Mouse (Mus musculus) stomach, embryonic 14.5 days (tissue): ENCODE measurements around the gene Map3k5. TPM values are rescaled to one million over a fixed set of nuclear protein-coding genes. Genes with fewer than 3 reads are reported as not detected.

Source experiments
- ATAC-seq: fragments of 200-750 bp; cut with Nextera tagmentation; 2 replicates; pipeline ENCODE4 v1.8.0; 2017; ENCODE audit warnings: low read depth, moderate TSS enrichment; ENCODE audit not compliant: insufficient number of reproducible peaks, insufficient read depth, low FRiP score
- H3K27ac ChIP-seq: fragments of 300-500 bp; sonication (generic); 2 replicates; pipeline ENCODE4 v1.5.1; 2014; ENCODE audit warnings: mild to moderate bottlenecking, low read length, moderate library complexity, mixed read lengths
- H3K27me3 ChIP-seq: fragments of 300-500 bp; sonication (generic); 2 replicates; pipeline ENCODE4 v1.6.1; 2014; ENCODE audit warnings: low read length, control low read depth, mixed read lengths; ENCODE audit not compliant: control insufficient read depth, insufficient read depth
- H3K36me3 ChIP-seq: fragments of 300-500 bp; sonication (generic); 2 replicates; pipeline ENCODE4 v1.6.1; 2014; ENCODE audit warnings: mild to moderate bottlenecking, control low read depth, low read length, moderate library complexity, mixed read lengths; ENCODE audit not compliant: control insufficient read depth, insufficient read depth
- H3K4me1 ChIP-seq: fragments of 300-500 bp; sonication (generic); 2 replicates; pipeline ENCODE4 v1.6.1; 2014; ENCODE audit warnings: low read length, control low read depth, mixed read lengths; ENCODE audit not compliant: control insufficient read depth, insufficient read depth
- H3K4me2 ChIP-seq: fragments of 300-500 bp; sonication (generic); replicated peaks from 2 replicates; pipeline ENCODE4 v1.6.1; 2014; ENCODE audit warnings: low read depth, low read length, control low read depth
- H3K4me3 ChIP-seq: fragments of 300-500 bp; sonication (generic); 2 replicates; pipeline ENCODE4 v1.5.1; 2014; ENCODE audit warnings: low read depth, low read length, control low read depth
- H3K9ac ChIP-seq: fragments of 300-500 bp; sonication (generic); replicated peaks from 2 replicates; pipeline ENCODE4 v1.6.1; 2014; ENCODE audit warnings: low read depth, mild to moderate bottlenecking, control low read depth, low read length, moderate library complexity, mixed read lengths
- H3K9me3 ChIP-seq: fragments of 300-500 bp; sonication (generic); 2 replicates; pipeline ENCODE4 v1.6.1; 2016; ENCODE audit warnings: low read depth, low read length, control low read depth; ENCODE audit not compliant: control insufficient read depth
- WGBS: fragments of 180-500 bp; shearing (Covaris S2); extraction: QIAGEN DNeasy Blood & Tissue Kit; methylation state at CpG from one replicate; pipeline ENCODE4 v1.1.7; 2014; 5-methylcytosine and 5-hydroxymethylcytosine counted together
- polyA plus RNA-seq: library from polyadenylated mRNA; unstranded; fragments of >200 nt; fragmentation: Nextera tagmentation; extraction: Ambion mirVana; gene quantifications from 2 replicates; pipeline ENCODE4 v1.2.1, GENCODE M21; 2014

Map3k5 gene
- polyA plus RNA-seq, 1 experiment from 2014 or later = 4.6 TPM

- Histone ChIP-seq H3K9me3 (no peaks in the 10 kb centered on the region), H3K27ac (no peak overlapping the region), H3K4me1 (no peaks in the 10 kb centered on the region), H3K27me3 (no peaks in the 10 kb centered on the region), H3K9ac (no peak overlapping the region), H3K4me3 (no peak overlapping the region), H3K4me2 (no peak overlapping the region), H3K36me3 (peaks cover 5% of the 10 kb centered on the region)
- 78% methylated on average over 15 of the region's 15 CpGs for WGBS
- no peak for ATAC-seq
Measured at GRCm38 (mm10) chr10:20135350-20136058, 201.2 kb downstream of the Map3k5 start.

GRCm38 (mm10) chr10:20136505-20136904 is 202.2 kb downstream of the Map3k5 start:
- Histone ChIP-seq H3K27ac (no peak overlapping the region), H3K9ac (no peak overlapping the region), H3K27me3 (no peaks in the 10 kb centered on the region), H3K4me2 (no peak overlapping the region), H3K9me3 (no peaks in the 10 kb centered on the region), H3K36me3 (peaks cover 5% of the 10 kb centered on the region), H3K4me1 (no peaks in the 10 kb centered on the region), H3K4me3 (no peak overlapping the region)
- ATAC-seq = no peak
- WGBS = 96% methylated on average over 1 of the region's 1 CpGs

- Histone ChIP-seq H3K4me3 (no peak overlapping the region), H3K27ac (no peak overlapping the region), H3K4me1 (no peaks in the 10 kb centered on the region), H3K36me3 (no peaks in the 10 kb centered on the region), H3K9ac (no peak overlapping the region), H3K9me3 (no peaks in the 10 kb centered on the region), H3K4me2 (no peak overlapping the region), H3K27me3 (no peaks in the 10 kb centered on the region)
- ATAC-seq = no peak
- 61% methylated on average over 17 of the region's 17 CpGs for WGBS
Measured at GRCm38 (mm10) chr10:20141376-20141775, 207.1 kb downstream of the Map3k5 start.

GRCm38 (mm10) chr10:20148130-20148772 is 214.0 kb downstream of the Map3k5 start, which contains the start of gene Map7:
TSS of gene Map7 (plus strand) at chr10:20148471.
- H3K4me2 ChIP-seq = peak within 1 kb of the TSS; percentile 76
- peak; percentile 15; the same call in 1 of the 2 replicates for ATAC-seq
- peak within 1 kb of the TSS; percentile 63 for H3K4me3 ChIP-seq
- H3K9ac ChIP-seq = peak within 1 kb of the TSS; percentile 57
- peak within 1 kb of the TSS; percentile 45; the same call in 1 of the 2 replicates for H3K27ac ChIP-seq
- H3K9me3 ChIP-seq = no peaks in the 10 kb centered on the region
- 4% methylated on average over 51 of the region's 51 CpGs for WGBS
- no peaks in the 10 kb centered on the region for H3K36me3 ChIP-seq
- H3K27me3 ChIP-seq = no peaks in the 10 kb centered on the region
- H3K4me1 ChIP-seq = no peaks in the 10 kb centered on the region

GRCm38 (mm10) chr10:20148773-20149120 is 214.5 kb downstream of the Map3k5 start:
- H3K36me3 ChIP-seq = no peaks in the 10 kb centered on the region
- peak overlapping the region; percentile 76 for H3K4me2 ChIP-seq
- H3K9me3 ChIP-seq = no peaks in the 10 kb centered on the region
- 0% methylated on average over 41 of the region's 58 CpGs for WGBS
- H3K27me3 ChIP-seq = no peaks in the 10 kb centered on the region
- H3K27ac ChIP-seq = peak overlapping the region; percentile 45; the same call in 1 of the 2 replicates
- H3K9ac ChIP-seq = peak overlapping the region; percentile 57; the same call in 1 of the 2 replicates
- peak; percentile 91 for ATAC-seq
- H3K4me3 ChIP-seq = peak overlapping the region; percentile 63
- no peaks in the 10 kb centered on the region for H3K4me1 ChIP-seq

GRCm38 (mm10) chr10:20149121-20149834 is 215.0 kb downstream of the Map3k5 start:
- Histone ChIP-seq H3K36me3 (no peaks in the 10 kb centered on the region), H3K27me3 (no peaks in the 10 kb centered on the region), H3K4me2 (peak overlapping the region; percentile 76), H3K4me3 (peak overlapping the region; percentile 63), H3K9ac (peak overlapping the region; percentile 57), H3K27ac (peak overlapping the region; percentile 45; the same call in 1 of the 2 replicates), H3K4me1 (no peaks in the 10 kb centered on the region), H3K9me3 (no peaks in the 10 kb centered on the region)
- ATAC-seq = peak; percentile 66
- WGBS = under 1% methylated on average over 59 of the region's 74 CpGs

- no peaks in the 10 kb centered on the region for H3K4me1 ChIP-seq
- H3K4me2 ChIP-seq = peak overlapping the region; percentile 76
- no peak for ATAC-seq
- 7% methylated on average over 13 of the region's 13 CpGs for WGBS
- peak overlapping the region; percentile 57; the same call in 1 of the 2 replicates for H3K9ac ChIP-seq
- H3K27me3 ChIP-seq = no peaks in the 10 kb centered on the region
- H3K9me3 ChIP-seq = no peaks in the 10 kb centered on the region
- no peak overlapping the region for H3K27ac ChIP-seq
- H3K36me3 ChIP-seq = no peaks in the 10 kb centered on the region
- peak overlapping the region; percentile 63 for H3K4me3 ChIP-seq
Measured at GRCm38 (mm10) chr10:20149835-20150355, 215.6 kb downstream of the Map3k5 start.

- 92% methylated on average over 1 of the region's 1 CpGs for WGBS
- no peaks in the 10 kb centered on the region for H3K36me3 ChIP-seq
- no peaks in the 10 kb centered on the region for H3K4me1 ChIP-seq
- H3K27ac ChIP-seq = no peak overlapping the region
- no peaks in the 10 kb centered on the region for H3K9me3 ChIP-seq
- H3K9ac ChIP-seq = no peak overlapping the region
- no peaks in the 10 kb centered on the region for H3K27me3 ChIP-seq
- no peak overlapping the region for H3K4me3 ChIP-seq
- no peak overlapping the region for H3K4me2 ChIP-seq
- no peak for ATAC-seq
Measured at GRCm38 (mm10) chr10:20152131-20152530, 217.9 kb downstream of the Map3k5 start.
